Mouse (Mus musculus): ENCODE measurements around the gene 1700029H14Rik.

The 1700029H14Rik gene

GRCm38 (mm10) chr8:13548831-13549230, 13.4 kb downstream of the 1700029H14Rik start:
- in situ Hi-C loops (cut with MboI; ENCODE audit: unreplicated experiment in 2 of 2): loop anchor here in 1 of 2 experiments (10.0 to 25.0 kb wide), 4 partner anchors 346 to 1488 kb away; partner anchors contain the start of genes BB014433 and Coprs

GRCm38 (mm10) chr8:13548235-13548634, 14.0 kb downstream of the 1700029H14Rik start:
- in situ Hi-C loops (cut with MboI; ENCODE audit: unreplicated experiment in 2 of 2): loop anchor here in 1 of 2 experiments (10.0 to 25.0 kb wide), 4 partner anchors 347 to 1489 kb away; partner anchors contain the start of genes BB014433 and Coprs

DNA sequence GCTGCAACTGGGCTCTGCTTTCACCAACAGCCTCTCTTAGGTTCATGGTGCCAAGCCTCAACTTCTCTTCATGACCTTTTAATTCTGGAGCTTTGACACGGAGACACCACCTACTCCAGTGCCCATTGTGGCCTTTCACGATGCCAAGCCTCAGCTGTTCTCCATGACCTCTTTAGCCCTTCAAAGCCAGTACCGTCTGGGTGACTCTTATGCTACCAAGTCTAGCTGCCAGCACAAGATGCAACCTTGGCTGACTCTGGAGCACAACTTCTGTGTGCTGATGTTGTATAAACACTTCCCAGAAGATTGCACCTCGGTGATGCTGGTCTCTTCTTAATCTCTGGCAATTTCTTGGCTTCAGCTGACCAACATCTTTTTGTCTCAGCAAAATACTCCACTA, 15.8 kb downstream of the 1700029H14Rik start:
- in situ Hi-C loops (cut with MboI; ENCODE audit: unreplicated experiment in 2 of 2): loop anchor here in 1 of 2 experiments (10.0 to 25.0 kb wide), 4 partner anchors 348 to 1491 kb away; partner anchors contain the start of genes BB014433 and Coprs

- in situ Hi-C loops (cut with MboI; ENCODE audit: unreplicated experiment in 2 of 2): loop anchor here in 1 of 2 experiments (5.0 to 25.0 kb wide), 5 partner anchors 79 to 1496 kb away; partner anchors contain the start of genes BB014433 and Coprs
Measured at GRCm38 (mm10) chr8:13541526-13541925, 20.7 kb downstream of the 1700029H14Rik start.

DNA sequence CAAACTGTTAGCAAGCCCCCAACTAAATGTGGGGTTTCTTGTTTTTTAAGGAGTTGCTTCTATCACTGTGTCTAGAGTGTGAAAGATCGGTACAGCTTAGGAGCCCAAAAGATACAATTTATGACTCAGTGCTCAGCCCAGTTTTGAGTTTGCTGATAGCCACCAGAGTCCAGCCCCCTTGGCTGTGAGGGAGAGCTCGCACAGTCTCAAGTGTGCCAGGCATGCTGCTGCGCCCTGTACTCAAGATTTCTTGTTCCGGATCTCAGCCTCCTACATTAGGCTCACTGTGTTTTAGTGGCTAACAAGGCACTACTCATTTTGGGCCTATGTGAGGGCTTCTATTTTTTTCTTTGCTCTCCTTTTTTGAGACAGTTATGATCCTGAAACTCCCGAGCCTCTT, 22.1 kb downstream of the 1700029H14Rik start:
- in situ Hi-C loops (cut with MboI; ENCODE audit: unreplicated experiment in 2 of 2): loop anchor here in 1 of 2 experiments (5.0 to 25.0 kb wide), 5 partner anchors 78 to 1497 kb away; partner anchors contain the start of genes BB014433 and Coprs

DNA sequence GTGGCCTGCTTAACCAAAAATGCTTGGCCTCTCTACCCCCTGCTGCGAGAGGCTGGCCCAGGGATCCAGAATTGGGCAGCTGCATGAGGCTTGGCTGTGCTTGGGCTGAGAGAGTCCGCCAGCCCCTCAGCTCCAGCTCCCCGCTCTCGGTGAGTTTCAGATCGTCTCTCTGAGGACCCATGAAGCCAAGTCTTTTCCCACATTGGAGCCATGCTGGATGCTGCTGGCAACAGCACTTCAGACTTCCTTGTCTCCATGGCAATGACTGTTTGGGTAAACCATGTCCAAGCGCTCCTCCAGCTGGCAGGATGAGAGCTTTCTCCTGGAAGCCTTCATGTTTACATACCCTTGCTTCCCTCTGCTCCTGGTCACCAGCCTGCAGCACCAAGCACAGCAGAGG, 23.4 kb downstream of the 1700029H14Rik start:
- in situ Hi-C loops (cut with MboI; ENCODE audit: unreplicated experiment in 2 of 2): loop anchor here in 1 of 2 experiments (25.0 kb wide), 3 partner anchors 548 to 1498 kb away; partner anchors contain the start of gene BB014433

- in situ Hi-C loops (cut with MboI; ENCODE audit: unreplicated experiment in 2 of 2): loop anchor here in 1 of 2 experiments (25.0 kb wide), 3 partner anchors 550 to 1500 kb away; partner anchors contain the start of gene BB014433
Measured at GRCm38 (mm10) chr8:13537102-13537501, 25.2 kb downstream of the 1700029H14Rik start.

- in situ Hi-C loops (cut with MboI; ENCODE audit: unreplicated experiment in 2 of 2): loop anchor here in 1 of 2 experiments (25.0 kb wide), 3 partner anchors 554 to 1504 kb away; partner anchors contain the start of gene BB014433
Measured at GRCm38 (mm10) chr8:13533123-13533522, 29.1 kb downstream of the 1700029H14Rik start.

DNA sequence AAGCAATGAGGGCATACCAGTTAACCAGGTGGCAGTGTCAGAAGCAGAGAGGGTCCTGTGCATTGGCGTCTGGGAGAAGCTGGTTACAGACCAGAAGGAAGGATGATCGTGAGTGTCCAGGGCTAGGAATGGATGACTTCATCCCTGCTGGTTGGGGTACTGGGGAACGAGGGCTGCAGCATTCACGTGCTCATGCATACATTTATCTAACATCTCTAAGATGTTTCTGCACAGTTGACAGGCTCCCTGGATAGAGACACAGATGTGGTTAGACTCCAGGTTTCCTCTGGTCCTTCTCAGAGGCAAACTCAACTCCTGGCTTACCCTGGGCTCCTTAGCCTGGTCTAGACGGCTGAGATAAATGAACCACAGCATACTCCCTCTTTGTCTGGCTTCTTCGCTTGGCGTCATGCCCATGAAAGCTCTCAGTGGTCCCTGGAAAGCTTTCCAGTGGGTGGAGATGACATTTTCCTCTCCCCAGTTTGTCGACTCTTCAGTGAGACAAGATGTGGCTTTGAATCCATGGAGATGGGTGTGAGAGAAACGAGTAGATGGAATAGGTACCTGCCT, 30.6 kb downstream of the 1700029H14Rik start:
- in situ Hi-C loops (cut with MboI; ENCODE audit: unreplicated experiment in 2 of 2): loop anchor here in 1 of 2 experiments (25.0 kb wide), 3 partner anchors 556 to 1506 kb away; partner anchors contain the start of gene BB014433

DNA sequence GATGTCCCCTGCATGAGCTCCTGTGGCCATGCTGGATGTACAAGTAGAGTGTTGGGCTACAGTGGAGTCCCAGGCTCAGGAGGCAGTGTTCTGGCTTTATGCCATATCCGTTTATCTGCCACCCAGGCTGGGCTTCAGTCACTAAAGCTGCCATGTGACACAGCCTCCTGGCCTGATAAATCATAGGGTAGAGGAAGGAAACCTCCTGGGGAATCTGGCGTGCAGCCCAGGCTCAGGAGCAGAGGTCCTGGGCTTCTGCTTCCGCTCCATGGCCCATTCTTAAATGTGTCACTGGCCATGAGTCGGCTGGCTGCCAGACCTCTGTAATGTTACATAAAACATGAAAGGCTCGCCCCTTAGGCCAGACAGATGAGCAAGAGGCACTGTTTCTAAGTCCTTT, 31.3 kb downstream of the 1700029H14Rik start:
- in situ Hi-C loops (cut with MboI; ENCODE audit: unreplicated experiment in 2 of 2): loop anchor here in 1 of 2 experiments (25.0 kb wide), 3 partner anchors 556 to 1506 kb away; partner anchors contain the start of gene BB014433

- in situ Hi-C loops (cut with MboI; ENCODE audit: unreplicated experiment in 2 of 2): loop anchor here in 1 of 2 experiments (25.0 kb wide), 3 partner anchors 557 to 1507 kb away; partner anchors contain the start of gene BB014433
Measured at GRCm38 (mm10) chr8:13530401-13530800, 31.9 kb downstream of the 1700029H14Rik start.

GRCm38 (mm10) chr8:13529891-13530316, 32.4 kb downstream of the 1700029H14Rik start:
- in situ Hi-C loops (cut with MboI; ENCODE audit: unreplicated experiment in 2 of 2): loop anchor here in 1 of 2 experiments (25.0 kb wide), 3 partner anchors 557 to 1507 kb away; partner anchors contain the start of gene BB014433

DNA sequence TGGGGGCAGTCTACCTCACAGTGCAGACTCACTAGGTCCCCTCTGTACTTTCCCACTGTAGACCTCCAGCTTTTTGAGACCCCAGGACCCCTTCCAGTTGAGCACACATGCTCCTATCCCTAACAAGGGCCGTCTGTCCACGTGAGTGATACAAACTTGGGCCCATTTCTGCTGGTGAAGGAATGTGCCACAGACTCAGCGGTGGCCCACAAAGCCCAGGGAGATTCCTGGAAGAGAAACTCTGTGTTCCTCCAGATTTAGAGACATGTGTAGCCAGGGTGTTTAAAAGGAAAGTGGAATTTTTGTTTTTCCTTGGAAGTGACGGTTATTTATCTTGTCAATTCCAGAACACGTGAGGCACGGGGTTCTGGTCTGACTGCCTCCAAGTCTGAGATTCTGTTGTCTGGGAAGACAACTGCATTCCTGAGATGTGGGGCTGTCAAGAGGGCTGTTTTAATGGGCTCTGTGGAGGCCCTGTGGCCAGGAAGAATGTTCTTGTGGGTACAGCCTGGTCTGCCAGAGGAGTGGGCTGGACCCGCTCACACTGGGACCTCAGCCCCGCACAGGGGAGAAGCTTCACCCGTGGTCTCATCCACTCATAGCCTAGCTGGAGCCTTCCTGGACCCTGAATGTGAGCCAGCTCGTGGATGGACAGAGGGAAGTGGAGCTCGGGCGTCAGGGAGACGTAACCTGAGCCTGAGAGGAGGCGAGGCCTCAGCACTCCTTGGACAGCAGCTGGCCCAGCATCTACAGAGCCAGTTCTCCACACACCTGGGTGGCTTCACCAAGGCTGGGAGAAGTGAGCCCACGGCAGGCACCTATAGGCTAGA, 33.0 kb downstream of the 1700029H14Rik start:
- in situ Hi-C loops (cut with MboI; ENCODE audit: unreplicated experiment in 2 of 2): loop anchor here in 1 of 2 experiments (25.0 kb wide), 3 partner anchors 558 to 1508 kb away; partner anchors contain the start of gene BB014433

DNA sequence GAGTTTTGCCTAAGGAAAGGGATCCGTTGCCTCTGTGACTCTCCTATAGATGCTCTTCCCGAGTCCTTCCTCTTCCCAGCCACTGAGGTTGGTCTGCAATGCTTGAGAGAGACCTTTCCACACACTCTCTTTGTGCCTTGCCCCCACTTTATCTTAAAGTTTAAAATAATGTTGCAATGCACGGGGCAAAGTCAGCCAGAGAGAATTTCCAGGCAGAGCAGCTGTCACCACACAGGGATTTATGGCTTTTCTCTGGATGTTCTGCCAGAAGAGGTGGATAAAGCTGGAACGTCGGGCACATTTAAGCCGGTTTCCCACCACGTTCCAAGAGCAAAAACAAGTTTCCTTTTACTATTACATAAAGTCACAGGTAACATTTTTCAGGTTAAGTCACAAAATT, 40.9 kb downstream of the 1700029H14Rik start:
- in situ Hi-C loops (cut with MboI; ENCODE audit: unreplicated experiment in 2 of 2): no loop called here

DNA sequence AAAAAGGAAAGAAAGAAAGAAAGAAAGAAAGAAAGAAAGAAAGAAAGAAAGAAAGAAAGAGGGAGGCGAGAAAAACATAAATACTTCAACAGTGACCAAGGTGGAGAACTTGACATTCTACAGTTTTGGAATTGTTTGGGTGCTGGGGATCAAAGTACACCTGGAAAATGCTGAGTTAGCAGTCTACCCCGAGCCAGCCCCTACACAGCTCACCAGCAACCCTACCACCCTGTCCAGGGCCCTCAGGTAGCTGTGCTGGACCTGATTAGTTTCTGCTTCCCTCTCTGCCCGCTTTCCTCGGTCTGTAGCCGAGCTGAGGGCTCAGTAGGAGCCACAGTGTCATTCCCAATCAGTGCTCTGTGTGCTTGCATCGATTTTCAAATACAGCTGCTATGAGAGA, 41.9 kb downstream of the 1700029H14Rik start:
- in situ Hi-C loops (cut with MboI; ENCODE audit: unreplicated experiment in 2 of 2): no loop called here

DNA sequence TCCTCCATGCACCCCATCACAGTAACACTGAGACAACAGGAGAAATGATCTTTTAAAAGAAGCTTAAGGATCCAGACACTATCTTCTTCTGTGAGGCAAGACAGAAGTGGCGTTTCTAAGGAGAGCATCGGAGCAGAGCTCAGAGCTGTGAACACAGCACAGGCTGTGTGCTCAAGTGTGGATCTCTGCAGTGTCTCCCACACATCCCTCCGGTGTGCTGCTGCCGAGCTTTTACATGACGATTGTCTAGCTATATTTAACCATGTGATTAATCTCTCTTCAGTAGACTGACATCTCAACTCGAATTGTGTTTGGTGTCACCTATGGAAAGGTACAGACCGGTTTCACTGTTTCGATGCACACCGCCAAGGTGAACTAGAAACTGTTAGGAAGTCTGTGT, 42.8 kb downstream of the 1700029H14Rik start:
- in situ Hi-C loops (cut with MboI; ENCODE audit: unreplicated experiment in 2 of 2): no loop called here

DNA sequence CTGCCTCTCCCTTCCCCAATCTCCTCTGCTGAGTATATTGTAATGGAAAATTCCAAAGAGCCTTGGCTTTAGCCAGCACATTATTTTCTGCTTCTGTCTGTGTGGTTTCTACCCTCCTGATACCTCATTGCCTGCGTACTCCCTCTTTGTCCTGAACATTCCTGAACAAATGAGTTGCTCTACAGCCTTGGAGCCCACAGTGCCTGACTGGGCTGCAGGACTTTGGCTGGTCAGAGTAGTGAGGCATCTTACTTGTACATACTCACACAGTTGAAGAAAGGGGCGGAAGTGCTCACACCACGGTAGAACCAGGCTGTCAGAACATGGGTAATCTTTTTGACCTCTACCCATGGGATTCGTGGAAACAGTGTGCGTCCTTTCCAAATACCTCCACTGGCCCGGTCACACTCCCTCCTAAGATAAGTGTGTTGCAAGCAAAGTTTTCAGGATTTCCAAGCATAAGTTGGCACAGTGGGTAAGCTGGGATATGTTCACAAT, 44.9 kb downstream of the 1700029H14Rik start:
- in situ Hi-C loops (cut with MboI; ENCODE audit: unreplicated experiment in 2 of 2): no loop called here

DNA sequence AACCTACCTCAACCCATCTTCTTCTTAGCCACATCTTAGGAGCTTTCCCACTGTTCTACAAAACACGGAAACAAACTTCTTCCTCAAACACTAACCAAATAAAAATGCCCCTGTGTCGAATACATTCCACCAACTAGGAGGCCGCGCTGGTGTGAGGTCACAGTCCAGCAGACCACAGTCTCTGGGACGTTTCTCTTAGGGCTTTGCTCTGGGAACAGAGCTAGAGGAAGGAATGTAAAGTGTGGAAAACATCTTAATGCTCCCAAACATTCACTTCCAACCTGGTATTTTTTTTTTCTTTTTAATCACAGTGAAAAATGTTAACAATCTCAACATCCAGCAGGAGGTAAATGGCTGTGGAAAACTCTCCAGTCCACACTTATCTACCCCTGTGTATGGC, 45.5 kb downstream of the 1700029H14Rik start:
- in situ Hi-C loops (cut with MboI; ENCODE audit: unreplicated experiment in 2 of 2): no loop called here

- in situ Hi-C loops (cut with MboI; ENCODE audit: unreplicated experiment in 2 of 2): no loop called here
Measured at GRCm38 (mm10) chr8:13516011-13516442, 46.2 kb downstream of the 1700029H14Rik start.

Data from v-Abl transformed pro-B cells (cell line).